Mouse (Mus musculus) bone marrow macrophage, adult 2 months (primary cell): ENCODE measurements around the gene Ltb4r2.

Source experiments
- CTCF ChIP-seq: IDR thresholded peaks from 2 replicates; pipeline ENCODE4 v1.5.1; 2012; ENCODE audit warnings: low read depth, mild to moderate bottlenecking, low read length, moderate library complexity
- POLR2A ChIP-seq: IDR thresholded peaks from 2 replicates; pipeline ENCODE4 v1.6.1; 2012; ENCODE audit warnings: mild to moderate bottlenecking, low read depth, low read length, borderline replicate concordance

GRCm38 (mm10) chr14:55779656-55780055 is 18.4 kb downstream of the Ltb4r2 start:
- TF ChIP-seq CTCF (no peak), POLR2A (no peak)
